Mouse (Mus musculus) layer of hippocampus, adult 11-12 months (tissue): ENCODE data around the gene Ccnd1.

Experiments used
- DNase-seq: peaks from one replicate; pipeline ENCODE4 v3.0.0; 2022; ENCODE audit warnings: low spot score

Ccnd1 gene

DNA sequence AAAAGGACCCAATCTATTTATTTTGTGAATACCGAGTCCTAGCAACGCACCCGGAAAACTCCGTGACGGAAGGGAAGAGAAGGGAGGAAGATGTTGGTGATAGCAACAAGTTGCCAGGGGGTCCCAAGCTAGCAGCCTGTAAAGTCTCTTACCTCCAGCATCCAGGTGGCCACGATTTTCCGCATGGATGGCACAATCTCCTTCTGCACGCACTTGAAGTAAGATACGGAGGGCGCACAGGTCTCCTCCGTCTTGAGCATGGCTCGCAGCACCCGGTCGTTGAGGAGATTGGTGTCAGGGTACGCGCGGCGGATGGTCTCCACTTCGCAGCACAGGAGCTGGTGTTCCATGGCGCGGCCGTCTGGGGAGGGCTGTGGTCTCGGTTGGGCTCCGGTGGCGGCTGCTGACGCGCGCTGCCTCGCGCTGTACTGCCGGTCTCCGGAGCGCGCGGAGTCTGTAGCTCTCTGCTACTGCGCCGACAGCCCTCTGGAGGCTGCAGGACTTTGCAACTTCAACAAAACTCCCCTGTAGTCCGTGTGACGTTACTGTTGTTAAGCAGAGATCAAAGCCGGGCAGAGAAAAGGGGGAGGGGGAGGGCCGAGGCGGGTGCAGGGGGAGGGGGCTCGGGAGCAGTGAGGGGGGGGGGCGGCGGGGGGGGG lies at the start of gene Ccnd1:
Gene Ccnd1, minus strand, starts transcription at position 582 of the 659 bp plus-strand sequence.
- DNase-seq, result peak; percentile 54

DNA sequence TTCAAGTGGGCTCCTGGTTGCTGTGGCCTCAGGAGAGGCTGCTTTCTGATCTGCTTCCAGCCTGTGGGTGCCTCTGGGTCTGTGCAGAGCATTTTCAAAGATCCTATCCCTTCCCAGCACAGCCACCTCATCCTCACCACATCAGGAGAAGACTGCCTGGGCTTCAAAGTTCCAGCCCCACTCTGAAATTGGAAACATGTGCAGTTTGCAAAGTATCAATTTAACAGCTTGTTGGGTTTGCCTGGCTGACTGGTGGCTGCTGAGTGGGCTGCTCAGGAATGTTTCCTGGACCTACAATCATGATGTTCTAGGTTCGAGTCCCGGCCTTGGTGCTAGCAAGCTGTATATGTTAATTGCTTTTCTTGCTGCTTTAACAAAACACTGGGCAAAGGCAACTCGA lies 49.1 kb upstream of the Ccnd1 start:
- no peak for DNase-seq

DNA sequence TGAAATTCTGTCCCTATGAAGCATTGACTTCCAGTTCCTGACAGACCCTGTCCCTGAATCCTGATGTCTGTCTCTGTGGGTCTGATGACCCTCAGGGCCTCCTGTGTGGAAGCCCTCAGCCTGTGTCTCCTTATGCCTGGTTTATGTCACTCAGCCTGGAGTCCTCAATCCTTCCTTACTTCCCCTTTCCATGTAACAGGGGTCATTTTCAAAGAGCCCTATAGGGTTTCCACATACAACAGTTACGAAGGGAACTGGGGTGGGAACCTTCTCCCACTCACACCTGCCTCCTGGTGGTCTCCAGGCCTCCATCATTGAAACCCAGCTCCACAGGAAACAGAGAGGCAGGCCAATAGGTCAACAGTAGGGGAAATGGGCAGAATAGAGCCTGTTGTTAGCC lies 45.4 kb upstream of the Ccnd1 start:
- no peak for DNase-seq

DNA sequence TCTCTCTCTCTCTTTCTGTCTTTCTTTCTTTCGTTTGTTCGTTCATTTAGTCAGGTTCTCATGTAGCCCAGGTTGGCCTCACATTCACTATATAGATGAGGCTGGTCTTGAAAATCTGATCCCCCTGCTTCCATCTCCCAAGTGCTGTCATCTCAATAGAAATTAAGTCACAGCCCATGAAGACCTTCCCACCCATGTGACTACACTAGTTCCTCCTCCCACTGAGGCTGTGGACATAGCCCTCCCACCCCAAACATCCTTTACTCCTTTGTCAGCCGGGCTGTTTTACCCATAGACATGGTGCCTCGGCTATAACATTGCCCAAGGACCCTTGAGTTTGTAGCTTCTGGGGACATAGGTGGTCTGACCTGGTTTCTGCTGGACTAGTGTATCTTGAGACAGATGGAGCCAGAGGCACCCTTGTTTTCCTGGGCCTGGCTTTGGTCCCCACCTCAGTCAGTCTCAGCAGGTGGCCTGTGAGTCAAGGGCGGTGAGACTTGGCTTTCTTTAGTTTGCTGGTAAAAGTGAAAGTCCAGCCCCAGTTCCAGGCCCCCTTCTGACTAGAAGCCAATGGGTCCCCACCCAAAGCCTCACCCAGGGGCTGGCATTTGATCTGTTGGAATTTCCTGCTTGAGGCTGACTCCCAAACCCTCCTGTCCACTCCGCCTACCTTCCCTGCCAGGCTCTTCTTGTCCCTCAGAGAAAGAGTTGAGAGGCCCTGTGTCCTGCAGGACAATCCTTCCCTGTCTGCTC lies 42.8 kb upstream of the Ccnd1 start:
- DNase-seq, result no peak

DNA sequence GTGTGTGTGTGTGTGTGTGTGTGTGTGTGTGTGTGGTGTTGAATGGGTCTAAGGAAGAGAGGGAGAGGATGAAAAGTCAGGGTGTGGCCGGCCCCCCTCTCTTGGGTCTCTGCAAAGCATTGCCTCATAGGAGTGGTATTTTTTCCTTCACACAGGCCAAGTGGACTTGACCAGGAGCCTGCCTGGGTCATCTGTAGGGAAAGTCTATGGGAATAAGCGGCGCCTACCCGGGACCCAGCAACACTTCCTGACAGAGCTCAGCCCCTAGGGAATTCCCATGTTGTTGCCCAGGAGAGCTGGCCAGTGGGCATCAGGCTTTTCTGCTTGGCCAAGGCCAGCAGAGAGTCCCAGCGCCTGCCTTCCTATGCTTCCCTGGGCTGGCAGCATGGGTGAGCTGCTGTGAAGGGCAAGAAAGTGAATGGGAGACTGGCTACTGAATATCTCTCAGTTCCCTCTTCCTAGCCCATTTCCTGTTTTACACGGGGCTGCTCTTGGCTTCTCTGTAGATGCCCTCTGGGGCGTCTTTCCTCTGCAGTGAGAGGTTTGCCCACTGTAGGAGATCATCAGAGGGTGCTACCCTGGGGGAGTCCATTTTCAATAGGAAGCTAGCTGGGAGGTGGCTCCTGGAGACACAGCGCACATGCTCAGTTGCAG lies 41.8 kb upstream of the Ccnd1 start:
- no peak for DNase-seq

DNA sequence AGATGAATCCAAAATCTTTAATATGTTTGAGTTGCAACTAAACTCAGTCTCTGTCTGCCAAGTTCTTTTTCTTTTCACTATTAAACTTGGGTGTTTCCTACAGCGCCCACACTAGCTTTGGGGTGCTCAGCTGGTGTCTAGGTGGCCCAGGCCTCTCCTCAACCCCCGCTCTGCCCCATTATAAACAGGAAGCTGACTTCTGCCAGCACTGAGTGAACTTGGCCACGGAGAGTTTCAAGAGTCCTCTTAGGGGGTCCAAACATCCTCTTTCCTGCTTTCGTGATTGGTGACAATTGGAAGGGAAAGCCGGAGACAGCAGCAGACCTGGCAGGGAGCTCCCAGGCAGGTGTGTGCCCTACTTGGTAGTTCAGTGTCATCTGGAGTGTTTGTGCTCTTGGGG lies 40.1 kb upstream of the Ccnd1 start:
- DNase-seq, result peak; percentile 13

DNA sequence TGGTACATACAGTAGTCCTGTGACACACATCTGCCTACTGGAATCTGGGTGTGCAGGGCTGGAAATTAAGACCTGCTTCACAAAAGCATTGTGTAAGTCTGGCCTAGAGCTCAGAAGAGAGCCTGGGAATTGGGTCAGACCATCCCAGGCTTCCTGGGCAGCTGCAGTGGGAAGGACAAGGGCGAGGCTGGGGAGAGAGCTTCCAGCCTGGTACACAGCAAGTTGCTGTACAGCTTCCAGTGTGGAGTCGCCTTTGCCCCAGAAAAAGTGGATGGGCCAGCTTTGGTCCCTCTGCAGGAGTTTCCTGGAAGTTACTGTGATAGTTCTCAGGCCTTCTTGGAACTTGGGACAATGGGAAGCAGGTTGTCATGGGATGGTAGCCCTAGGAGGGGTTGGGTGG lies 37.4 kb upstream of the Ccnd1 start:
- no peak for DNase-seq

DNA sequence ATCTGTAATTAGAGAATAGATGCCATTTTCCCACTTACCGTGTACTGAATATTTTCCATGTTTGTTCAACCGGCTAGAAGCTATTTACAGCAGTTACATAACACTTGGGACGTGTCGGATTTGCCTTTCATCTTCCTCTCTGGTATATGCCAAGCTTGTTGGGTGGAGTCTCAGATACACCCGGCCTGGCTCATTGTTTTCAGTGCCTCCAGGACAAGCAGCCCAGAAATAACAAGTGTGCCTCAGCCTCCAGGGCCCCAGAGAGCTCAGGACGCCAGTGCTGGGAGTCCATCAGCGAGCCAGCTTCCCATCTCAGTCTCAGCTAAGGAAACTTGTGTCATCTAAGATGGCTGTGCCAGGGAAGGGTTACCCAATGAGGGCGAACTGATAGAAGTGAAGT lies 33.7 kb upstream of the Ccnd1 start:
- DNase-seq, result no peak

DNA sequence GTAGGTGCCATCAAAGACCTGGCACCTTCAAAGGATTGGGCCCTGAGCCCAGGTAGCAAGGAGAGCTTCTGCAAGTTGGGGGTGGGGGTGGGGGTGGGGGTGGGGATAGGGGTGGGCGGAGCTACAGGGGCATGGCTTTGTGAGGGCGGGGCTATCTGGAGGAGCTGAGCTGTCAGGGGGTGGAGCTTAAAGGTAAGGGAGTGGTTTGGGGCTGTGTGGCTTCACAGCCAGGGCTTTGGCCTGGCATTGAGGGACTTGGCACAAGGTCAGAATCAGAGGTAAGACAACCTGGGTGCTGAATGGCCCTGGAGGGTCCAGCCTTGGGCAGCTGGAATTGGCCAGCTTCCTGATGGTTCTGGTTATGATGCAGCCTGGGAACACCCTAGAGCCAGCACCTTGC lies 32.0 kb upstream of the Ccnd1 start:
- no peak for DNase-seq

DNA sequence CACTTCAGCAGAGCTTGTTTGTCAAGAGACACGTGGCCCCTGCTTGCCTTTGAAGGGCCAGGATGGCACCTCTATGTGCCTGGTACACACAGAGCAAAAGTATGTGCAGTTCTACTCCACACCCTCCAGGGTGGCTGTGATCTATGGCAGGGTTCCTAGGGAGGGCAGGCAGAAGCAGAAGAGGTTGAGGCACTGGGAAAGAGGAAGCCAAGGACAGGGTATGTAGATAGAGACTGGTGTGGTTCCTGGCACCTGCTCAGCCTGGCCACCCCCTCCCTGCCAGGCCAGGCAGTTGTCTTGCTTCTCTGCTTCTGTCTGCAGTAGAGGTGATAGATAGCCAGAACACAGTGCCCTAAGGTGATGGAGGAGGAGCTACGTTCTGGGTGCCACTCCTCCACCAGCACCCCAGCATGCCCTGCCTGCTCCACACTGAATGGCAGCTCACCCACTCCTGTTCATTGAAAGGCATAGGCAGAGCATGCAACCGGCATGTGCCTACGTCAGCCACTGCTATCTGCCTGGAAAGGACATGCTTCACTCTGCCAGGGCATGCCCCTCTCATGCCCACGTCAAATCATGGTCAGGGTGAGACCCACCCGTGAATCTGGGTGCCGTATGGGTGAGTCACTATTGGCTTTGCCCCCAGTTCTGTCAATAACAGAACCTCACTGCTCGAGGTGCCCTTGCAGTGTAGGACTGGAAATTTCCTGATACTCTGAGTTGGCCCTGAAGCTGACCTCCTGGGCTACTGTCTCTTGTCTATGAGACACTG lies 31.5 kb upstream of the Ccnd1 start:
- no peak for DNase-seq

DNA sequence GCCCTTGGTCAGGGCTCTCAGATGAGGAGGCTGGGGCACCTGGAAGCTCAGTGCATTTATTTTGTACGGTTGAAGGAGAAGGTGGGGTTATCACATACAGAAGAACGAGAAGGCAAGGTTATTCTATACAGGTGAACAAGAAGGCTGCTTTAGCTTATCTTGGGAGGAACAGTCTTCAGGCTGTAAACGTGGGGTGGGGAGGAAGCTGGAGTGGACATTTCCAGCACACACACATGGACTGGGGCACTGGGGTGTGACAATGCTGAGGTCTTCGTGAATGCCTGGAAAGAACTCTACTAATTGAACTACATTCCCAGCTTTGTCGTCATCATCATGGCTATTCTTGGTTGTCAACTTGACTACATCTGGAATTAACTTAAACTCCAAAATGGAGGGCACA lies 26.2 kb upstream of the Ccnd1 start:
- DNase-seq, result no peak

DNA sequence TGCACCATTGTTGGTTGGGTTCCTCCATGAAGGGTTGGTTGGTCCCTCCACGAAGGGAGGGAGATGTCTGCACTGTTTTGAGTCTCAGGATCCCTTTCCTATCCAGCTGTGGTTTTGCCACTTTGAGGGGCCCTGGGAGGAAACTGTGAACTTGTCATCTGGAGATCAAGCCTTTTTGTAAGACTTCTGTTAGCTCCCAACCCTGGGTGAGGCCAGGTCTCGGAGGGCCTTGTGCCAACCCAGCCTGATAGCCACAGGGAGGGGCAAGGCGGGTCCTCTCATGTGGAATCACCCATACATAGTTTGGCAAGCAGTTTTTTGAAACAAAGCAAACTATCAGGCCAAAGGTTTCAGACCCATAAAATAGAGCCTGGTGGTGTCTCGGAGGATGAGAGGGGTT lies 24.6 kb upstream of the Ccnd1 start:
- DNase-seq, result no peak

DNA sequence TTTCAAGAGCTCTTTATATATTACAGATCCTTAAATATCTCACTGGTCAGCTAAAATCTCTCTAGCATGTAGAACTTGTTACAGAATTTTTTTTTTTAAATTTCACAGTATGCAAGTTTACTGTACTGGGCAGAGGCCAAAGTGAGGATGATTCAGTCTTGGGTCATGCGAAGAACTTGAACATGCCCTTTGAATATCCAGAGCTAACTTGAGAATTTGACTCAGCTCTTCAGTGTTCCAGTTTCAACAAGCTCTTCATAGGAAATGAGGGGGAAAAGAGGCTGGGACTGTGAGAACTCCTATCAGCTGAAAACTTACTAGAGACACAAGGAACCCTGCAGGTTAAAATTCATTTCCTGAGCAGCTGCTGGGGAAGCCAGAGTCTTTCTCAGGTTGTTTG lies 24.2 kb upstream of the Ccnd1 start:
- no peak for DNase-seq

DNA sequence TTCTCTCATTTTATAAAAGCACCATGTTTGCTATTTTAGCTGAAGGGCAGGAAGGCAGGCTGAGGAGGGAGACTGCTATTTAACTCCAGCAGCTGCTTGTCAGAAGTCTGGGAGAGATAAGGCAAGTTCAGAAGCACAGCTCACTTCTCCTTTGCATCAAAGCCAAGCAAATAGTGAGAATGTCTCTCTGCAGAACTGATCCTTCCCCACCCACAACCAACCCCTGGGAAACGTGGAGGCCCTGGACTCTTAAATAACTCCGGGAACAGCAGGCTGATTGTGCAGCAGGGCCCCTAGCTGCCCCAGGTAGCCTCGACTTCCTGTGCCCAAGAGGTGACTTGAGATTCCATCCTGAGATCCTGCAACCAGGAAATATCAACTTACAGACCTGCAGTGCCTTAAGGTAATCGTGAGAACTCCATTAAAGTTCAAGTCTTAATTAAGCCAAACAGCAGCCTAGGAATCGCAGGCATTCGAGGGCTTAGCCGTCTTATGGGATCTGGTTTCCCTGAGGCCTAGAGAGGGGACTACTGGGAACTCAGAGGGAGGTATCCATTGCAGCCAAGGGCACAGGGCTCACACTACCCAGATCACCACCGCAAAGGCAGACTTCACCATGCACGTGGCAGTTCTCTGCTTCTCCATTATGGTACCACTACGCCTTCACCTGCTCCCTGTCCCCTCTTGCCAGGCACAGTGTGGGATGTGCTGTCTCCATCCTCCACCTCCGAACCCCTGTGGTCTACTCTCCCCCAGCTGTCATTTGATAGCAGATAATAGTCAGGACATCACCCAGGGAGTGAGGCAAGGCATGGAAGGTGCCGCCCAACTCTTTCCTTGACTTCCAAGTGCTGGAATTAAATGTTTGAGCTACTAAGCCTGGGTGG lies 19.0 kb upstream of the Ccnd1 start:
- no peak for DNase-seq

DNA sequence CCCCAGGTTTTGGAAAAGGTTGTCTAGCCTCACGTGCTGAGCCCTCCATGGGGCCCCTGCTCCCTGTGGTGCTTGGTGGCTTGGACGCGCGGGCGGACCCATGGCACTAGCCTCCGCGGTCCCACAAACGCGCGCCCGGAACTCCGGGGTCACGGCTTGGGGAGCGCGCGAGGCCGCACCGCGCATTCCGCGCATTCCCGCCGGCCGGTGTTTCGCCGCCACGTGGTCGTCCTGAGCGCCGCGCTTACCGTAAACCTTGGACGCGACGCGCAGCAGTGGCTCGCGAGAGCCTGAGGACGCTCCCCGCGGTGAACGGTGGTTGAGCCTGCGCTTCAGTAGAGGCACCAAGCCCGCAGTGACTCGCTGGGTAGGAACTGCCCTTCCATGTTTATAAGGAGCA lies 3.5 kb upstream of the Ccnd1 start:
- DNase-seq, result peak; percentile 64

DNA sequence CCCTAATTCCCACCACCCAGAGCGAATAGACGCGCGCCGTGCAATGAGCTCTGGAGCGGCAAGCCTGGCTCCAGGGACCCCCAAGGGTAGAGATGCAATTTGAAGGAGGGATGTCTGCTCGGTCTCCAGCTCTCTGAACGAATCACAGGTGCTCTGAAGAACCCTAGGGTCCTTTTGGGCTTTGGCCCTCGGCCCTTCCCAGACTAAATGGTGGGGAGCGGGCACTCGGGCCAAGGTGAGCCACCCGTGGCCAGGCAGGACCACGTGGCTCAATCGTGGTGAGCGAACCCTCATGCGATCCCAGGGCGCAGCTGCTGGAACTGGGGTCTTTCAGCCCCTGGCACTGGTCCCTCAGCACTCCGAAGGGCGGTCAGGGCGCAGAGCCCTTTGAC lies 3.0 kb upstream of the Ccnd1 start:
- no peak for DNase-seq

DNA sequence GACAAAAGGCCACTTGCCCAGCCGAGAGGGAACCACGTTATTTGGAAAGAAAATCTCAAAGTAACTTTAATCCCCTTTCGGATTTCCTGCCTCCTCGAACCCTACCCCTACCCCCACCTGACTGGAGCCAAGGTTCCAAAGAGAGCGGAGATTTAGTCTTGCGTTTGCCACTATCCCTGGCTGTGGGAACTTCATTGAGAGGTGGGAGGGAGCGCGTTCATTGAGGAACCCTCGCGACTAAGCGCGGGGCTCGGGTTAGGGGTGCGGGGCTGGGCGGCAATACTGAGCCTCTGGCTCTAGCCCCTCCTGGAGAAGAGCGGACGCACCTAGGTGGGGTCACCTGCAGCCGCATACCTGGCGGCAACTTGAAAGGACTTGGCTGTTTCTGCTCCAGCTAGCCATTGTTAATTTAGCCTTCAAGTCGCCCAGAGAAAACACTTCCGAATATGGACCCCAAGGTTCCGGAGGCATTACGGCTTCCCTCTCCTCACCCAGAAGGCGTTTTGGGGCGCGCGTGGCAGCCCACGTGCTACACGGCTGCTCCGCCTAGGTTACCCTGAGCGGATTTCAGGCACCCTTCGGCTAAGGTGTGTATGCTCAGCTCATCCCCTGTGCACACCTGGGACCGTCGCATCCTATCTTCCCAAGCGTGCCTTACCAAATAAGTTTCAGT lies 2.5 kb upstream of the Ccnd1 start:
- no peak for DNase-seq

DNA sequence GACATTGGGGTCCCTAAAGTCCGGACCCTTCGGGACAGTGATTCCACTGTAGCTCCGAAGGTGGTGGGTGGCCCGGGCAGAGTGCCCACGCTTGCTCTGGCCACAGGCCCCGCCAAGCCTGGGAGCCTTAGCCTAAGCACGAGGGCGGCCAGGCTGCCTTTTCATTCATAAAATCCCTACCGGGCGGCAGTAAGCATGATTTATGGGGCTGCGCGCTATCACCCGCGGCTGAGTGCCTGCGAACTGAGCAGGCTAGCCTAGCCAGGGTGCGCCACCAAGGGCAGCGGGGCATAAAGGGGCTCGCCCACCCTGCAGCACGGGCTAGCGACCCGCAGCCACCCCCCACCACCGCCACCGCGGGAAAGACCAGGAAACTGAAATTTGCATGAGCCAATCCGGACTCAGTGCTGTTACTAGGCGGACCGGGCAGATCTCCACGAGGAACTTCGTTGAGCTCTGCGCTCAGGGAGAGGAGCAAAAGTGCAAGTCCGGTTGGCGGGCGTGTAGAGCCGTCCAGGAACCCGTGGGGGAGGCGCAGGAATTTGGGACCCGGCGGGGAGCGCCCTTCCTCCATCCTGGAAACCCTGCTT lies 1.6 kb upstream of the Ccnd1 start:
- DNase-seq, result peak; percentile 70

DNA sequence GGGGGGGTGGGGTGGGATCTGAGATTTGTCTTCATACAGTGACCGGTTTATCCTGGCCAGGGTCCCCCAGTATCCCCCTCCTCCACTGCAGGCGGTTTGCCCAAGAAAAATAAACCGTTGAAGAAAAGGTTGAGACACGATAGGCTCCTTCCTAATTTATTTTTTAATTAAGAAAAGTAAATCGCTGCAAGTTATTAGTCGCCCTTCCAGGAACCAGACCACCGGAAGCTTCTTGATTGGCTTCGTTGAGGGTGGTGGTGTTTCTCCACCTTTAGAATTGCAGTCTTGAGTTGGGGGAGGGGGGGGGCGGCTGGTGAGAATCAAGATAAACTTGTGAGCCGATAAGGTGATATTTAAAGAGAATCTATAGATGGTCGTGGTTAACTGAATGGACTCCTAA lies 860 bp upstream of the Ccnd1 start:
- DNase-seq, result no peak

DNA sequence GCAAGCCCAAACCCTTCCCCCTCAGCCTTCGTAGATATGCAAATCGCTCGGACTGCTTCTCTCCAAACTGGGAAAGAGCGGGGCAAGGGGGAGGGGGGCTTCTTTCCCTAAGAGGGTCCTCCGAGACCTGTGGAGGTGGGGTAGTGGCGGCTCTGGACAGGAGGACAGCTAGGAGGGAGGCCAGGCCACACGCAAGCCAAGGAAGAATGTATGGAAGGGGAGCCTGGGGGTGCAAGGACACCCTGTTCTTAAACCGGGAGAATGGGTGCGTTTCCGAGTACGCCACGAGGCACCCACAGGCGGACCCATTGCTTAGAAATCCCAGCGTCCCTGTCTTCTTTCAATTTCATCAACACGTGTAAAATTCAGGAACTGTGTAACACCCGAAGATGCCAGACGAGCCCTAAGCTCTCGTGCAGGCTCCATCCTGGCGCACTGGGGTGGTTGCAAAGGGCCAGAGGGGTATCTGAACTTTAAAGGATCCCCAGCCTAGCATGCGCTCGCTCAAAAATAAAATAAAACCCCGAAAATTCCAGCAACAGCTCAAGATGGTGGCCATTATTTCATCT lies 362 bp upstream of the Ccnd1 start:
- no peak for DNase-seq
